Mouse (Mus musculus) duodenum, adult 2 months (tissue): ENCODE results near the gene Fam71a. TPM values are rescaled to one million over a fixed set of nuclear protein-coding genes. Genes with fewer than 3 reads are reported as not detected.

Experiments used
- polyA plus RNA-seq: library from polyadenylated mRNA; depleted of rRNA; stranded (reverse); fragments of >200 nt; gene quantifications from 2 replicates; pipeline ENCODE4 v1.2.3, GENCODE M21; 2012; ENCODE audit warnings: low replicate concordance; rRNA removed

The Fam71a gene
- not detected in 2 replicates for polyA plus RNA-seq

GRCm38 (mm10) chr1:191164717-191165116, at the start of gene Fam71a:
TSS of gene Fam71a (minus strand) at chr1:191164817.

Other genes with a start within 250 kb of the Fam71a start
- gene Angel2, start 239.7 kb downstream of the Fam71a start, polyA plus RNA-seq: 11.5 and 13.0 TPM in 2 replicates
- 0.28 and 3.2 TPM in 2 replicates for gene Vash2, start 185.5 kb downstream of the Fam71a start, polyA plus RNA-seq
- 24.8 and 51.0 TPM in 2 replicates for gene Flvcr1, start 138.7 kb downstream of the Fam71a start, polyA plus RNA-seq
- not detected in 2 replicates for gene Spata45, start 128.2 kb downstream of the Fam71a start, polyA plus RNA-seq
- gene Tatdn3, start 101.9 kb downstream of the Fam71a start, polyA plus RNA-seq: 1.9 and 3.0 TPM in 2 replicates
- 0.58 and 0.91 TPM in 2 replicates for gene Nsl1, start 101.8 kb downstream of the Fam71a start, polyA plus RNA-seq
- 5.3 and 12.7 TPM in 2 replicates for gene Batf3, start 67.0 kb downstream of the Fam71a start, polyA plus RNA-seq
- gene Atf3, start 53.2 kb upstream of the Fam71a start, polyA plus RNA-seq: 3.1 and 28.7 TPM in 2 replicates
- gene Nenf, start 153.4 kb upstream of the Fam71a start, polyA plus RNA-seq: 59.8 and 81.5 TPM in 2 replicates
- 0.95 and 2.3 TPM in 2 replicates for gene Tmem206, start 161.1 kb upstream of the Fam71a start, polyA plus RNA-seq
- gene Ppp2r5a, start 238.5 kb upstream of the Fam71a start, polyA plus RNA-seq: 29.4 and 45.7 TPM in 2 replicates